In genomic region chr4:133390585-133390984, GRCm38 (mm10) we compare ENCODE assay signal across 12 mouse cellular contexts. TPM values are rescaled to one million over a fixed set of nuclear protein-coding genes. Genes with fewer than 3 reads are reported as not detected.
DNase-seq lines count a peak whose midpoint lies in the region; ATAC-seq and TF ChIP-seq lines count a peak whose summit lies in the region.
"Had no signal": no experiment of that assay in that cellular context is flagged by ENCODE, and none has a peak within 500 bp of the region (broad histone marks: within the 10 kb centered on the region; RNA-seq: fewer than 3 reads in every experiment).

No protein-coding gene starts in this region.

- DNase-seq in lung, embryonic 14.5 days, result no peak
- no peak for DNase-seq in lung, adult 18-20 months
- DNase-seq in midbrain, embryonic 10.5 days (ENCODE audit: low spot score), result no peak
- no peak for DNase-seq in forebrain, embryonic 14.5 days (ENCODE audit: low spot score)
- DNase-seq: adrenal gland, postnatal 25 days; cerebellum, adult 8-10 months; kidney, adult 18-20 months; midbrain, embryonic 14.5 days had no signal

- H3K9ac ChIP-seq in forebrain, embryonic 13.5 days, result no peak overlapping the region
- H3K9ac ChIP-seq in forebrain, embryonic 16.5 days (replicated peaks; ENCODE audit: low read depth, low read length), result no peak overlapping the region
- no peak overlapping the region for H3K9ac ChIP-seq in lung, embryonic 14.5 days
- no peak overlapping the region; the same call in 1 of the 2 replicates for H3K9ac ChIP-seq in intestine, embryonic 16.5 days (ENCODE audit: low read depth, low read length)
- no peak overlapping the region for H3K9ac ChIP-seq in forebrain, embryonic 14.5 days (ENCODE audit: low read length)

- no peak for ATAC-seq in forebrain, embryonic 13.5 days
- no peak for ATAC-seq in forebrain, embryonic 16.5 days
- ATAC-seq in lung, embryonic 14.5 days (ENCODE audit: insufficient read depth), result no peak
- ATAC-seq in intestine, embryonic 16.5 days, result no peak
- peak; percentile 77 for ATAC-seq in monocyte, adult 5-6 weeks (replicated peaks; ENCODE audit: insufficient number of reproducible peaks, low FRiP score, low TSS enrichment, poor library complexity, severe bottlenecking)
- no peak for ATAC-seq in forebrain, embryonic 14.5 days

- no peaks in the 10 kb centered on the region for H3K36me3 ChIP-seq in forebrain, embryonic 13.5 days (ENCODE audit: poor library complexity, severe bottlenecking)
- no peaks in the 10 kb centered on the region for H3K36me3 ChIP-seq in forebrain, embryonic 16.5 days (ENCODE audit: control insufficient read depth, insufficient read depth)
- 0 out of 2 replicates have a peak, but pooled peaks cover 3% of the 10 kb centered on the region for H3K36me3 ChIP-seq in lung, embryonic 14.5 days (ENCODE audit: insufficient read depth)
- no peaks in the 10 kb centered on the region for H3K36me3 ChIP-seq in intestine, embryonic 16.5 days (ENCODE audit: control insufficient read depth, insufficient read depth, low read length)
- H3K36me3 ChIP-seq in midbrain, embryonic 10.5 days, result no peaks in the 10 kb centered on the region
- no peaks in the 10 kb centered on the region for H3K36me3 ChIP-seq in forebrain, embryonic 14.5 days (ENCODE audit: control insufficient read depth, insufficient read depth, low read length)

- no peaks in the 10 kb centered on the region for H3K9me3 ChIP-seq in forebrain, embryonic 13.5 days (replicated peaks)
- H3K9me3 ChIP-seq in forebrain, embryonic 16.5 days (ENCODE audit: control insufficient read depth, low read length), result no peaks in the 10 kb centered on the region
- H3K9me3 ChIP-seq in lung, embryonic 14.5 days (ENCODE audit: low read depth, low read length), result no peaks in the 10 kb centered on the region
- H3K9me3 ChIP-seq in intestine, embryonic 16.5 days (ENCODE audit: control insufficient read depth, low read length), result no peaks in the 10 kb centered on the region
- no peaks in the 10 kb centered on the region for H3K9me3 ChIP-seq in midbrain, embryonic 10.5 days (replicated peaks)
- H3K9me3 ChIP-seq in forebrain, embryonic 14.5 days (replicated peaks; ENCODE audit: control insufficient read depth, low read length), result no peaks in the 10 kb centered on the region

- 95% methylated on average over 6 of the region's 6 CpGs for WGBS in forebrain, embryonic 13.5 days
- 94% methylated on average over 6 of the region's 6 CpGs for WGBS in forebrain, embryonic 16.5 days
- 81% methylated on average over 6 of the region's 6 CpGs for WGBS in lung, embryonic 14.5 days
- whole genome bisulfite sequencing in intestine, embryonic 16.5 days, result 87% methylated on average over 6 of the region's 6 CpGs
- 93% methylated on average over 6 of the region's 6 CpGs for WGBS in midbrain, embryonic 10.5 days
- 93% methylated on average over 6 of the region's 6 CpGs for WGBS in forebrain, embryonic 14.5 days

- no peaks in the 10 kb centered on the region for H3K27me3 ChIP-seq in forebrain, embryonic 13.5 days
- no peaks in the 10 kb centered on the region for H3K27me3 ChIP-seq in forebrain, embryonic 16.5 days (replicated peaks; ENCODE audit: control insufficient read depth, insufficient read depth, low read length)
- no peaks in the 10 kb centered on the region for H3K27me3 ChIP-seq in lung, embryonic 14.5 days (ENCODE audit: insufficient read depth, low read length)
- no peaks in the 10 kb centered on the region for H3K27me3 ChIP-seq in intestine, embryonic 16.5 days (replicated peaks; ENCODE audit: control insufficient read depth, insufficient read depth, low read length)
- no peaks in the 10 kb centered on the region for H3K27me3 ChIP-seq in midbrain, embryonic 10.5 days (ENCODE audit: low read depth, poor library complexity, severe bottlenecking)
- no peaks in the 10 kb centered on the region for H3K27me3 ChIP-seq in forebrain, embryonic 14.5 days (replicated peaks; ENCODE audit: control insufficient read depth, insufficient read depth, low read length)

- no peak for TF ChIP-seq CTCF in lung, embryonic 14.5 days (IDR thresholded peaks at IDR 0.05; ENCODE audit: low read depth)

- H3K4me3 ChIP-seq in forebrain, embryonic 13.5 days, result no peak overlapping the region
- no peak overlapping the region for H3K4me3 ChIP-seq in forebrain, embryonic 16.5 days (replicated peaks; ENCODE audit: low read length)
- H3K4me3 ChIP-seq in lung, embryonic 14.5 days (ENCODE audit: low read depth, low read length), result no peak overlapping the region
- H3K4me3 ChIP-seq in intestine, embryonic 16.5 days (ENCODE audit: low read length), result no peak overlapping the region
- no peak overlapping the region for H3K4me3 ChIP-seq in midbrain, embryonic 10.5 days
- H3K4me3 ChIP-seq in forebrain, embryonic 14.5 days (ENCODE audit: low read depth, low read length), result no peak overlapping the region

- peaks cover 14% of the 10 kb centered on the region for H3K4me1 ChIP-seq in forebrain, embryonic 13.5 days
- peaks cover 19% of the 10 kb centered on the region for H3K4me1 ChIP-seq in forebrain, embryonic 16.5 days (replicated peaks; ENCODE audit: control insufficient read depth, insufficient read depth, low read length)
- peaks cover 16% of the 10 kb centered on the region; the same call in 1 of the 2 replicates for H3K4me1 ChIP-seq in lung, embryonic 14.5 days (ENCODE audit: insufficient read depth)
- H3K4me1 ChIP-seq in intestine, embryonic 16.5 days (ENCODE audit: control insufficient read depth, insufficient read depth, low read length), result peaks cover 59% of the 10 kb centered on the region
- peaks cover 25% of the 10 kb centered on the region for H3K4me1 ChIP-seq in midbrain, embryonic 10.5 days
- 0 out of 2 replicates have a peak, but pooled peaks cover 3% of the 10 kb centered on the region for H3K4me1 ChIP-seq in forebrain, embryonic 14.5 days (ENCODE audit: control insufficient read depth, insufficient read depth, low read length)

- 0 out of 2 replicates have a peak overlapping the region, but pooled peaks have one; percentile 19 for H3K27ac ChIP-seq in forebrain, embryonic 13.5 days
- H3K27ac ChIP-seq in forebrain, embryonic 16.5 days (ENCODE audit: low read length), result no peak overlapping the region
- H3K27ac ChIP-seq in lung, embryonic 14.5 days (ENCODE audit: low read depth), result peak overlapping the region; percentile 67; the same call in 1 of the 2 replicates
- H3K27ac ChIP-seq in intestine, embryonic 16.5 days (ENCODE audit: low read length), result 0 out of 2 replicates have a peak overlapping the region, but pooled peaks have one; percentile 52
- H3K27ac ChIP-seq in midbrain, embryonic 10.5 days (replicated peaks), result no peak overlapping the region
- H3K27ac ChIP-seq in forebrain, embryonic 14.5 days (ENCODE audit: low read depth, low read length), result no peak overlapping the region

- no peak overlapping the region for H3K4me2 ChIP-seq in forebrain, embryonic 13.5 days
- H3K4me2 ChIP-seq in forebrain, embryonic 16.5 days (ENCODE audit: low read length), result no peak overlapping the region
- no peak overlapping the region for H3K4me2 ChIP-seq in lung, embryonic 14.5 days
- no peak overlapping the region for H3K4me2 ChIP-seq in intestine, embryonic 16.5 days (ENCODE audit: low read depth, low read length)
- no peak overlapping the region for H3K4me2 ChIP-seq in forebrain, embryonic 14.5 days (ENCODE audit: low read length)

RNA-seq across cellular contexts. Expression of gene Slc9a1, which starts 21.1 kb away (rescaled TPM):
- polyA plus RNA-seq in forebrain, embryonic 13.5 days (2015; fragmentation: Nextera tagmentation; extraction: Ambion mirVana), result 5.6 and 7.3 TPM in 2 replicates
- 8.1 and 10.7 TPM in 2 replicates for polyA plus RNA-seq in forebrain, embryonic 16.5 days (2015; fragmentation: Nextera tagmentation; extraction: Ambion mirVana)
- polyA plus RNA-seq in lung, embryonic 14.5 days (2014; fragmentation: Nextera tagmentation; extraction: Ambion mirVana), result 8.7 and 9.7 TPM in 2 replicates
- polyA plus RNA-seq in intestine, embryonic 16.5 days (2015; fragmentation: Nextera tagmentation; extraction: Ambion mirVana), result 9.1 and 9.2 TPM in 2 replicates
- 7.0 to 24.9 TPM (median 10.2 TPM) in 3 replicates for total RNA-seq in monocyte, adult 5-6 weeks (2017)
- 8.3 and 8.6 TPM in 2 replicates for polyA plus RNA-seq in midbrain, embryonic 10.5 days (2016; fragmentation: Nextera tagmentation; extraction: Ambion mirVana)
- 4.4 and 7.3 TPM in 2 replicates for polyA plus RNA-seq in forebrain, embryonic 14.5 days (2014; fragmentation: Nextera tagmentation; extraction: Ambion mirVana)

RNA-seq across cellular contexts. Expression of gene Wdtc1, which starts 37.3 kb away (rescaled TPM):
- polyA plus RNA-seq in forebrain, embryonic 13.5 days (2015; fragmentation: Nextera tagmentation; extraction: Ambion mirVana), result 14.0 and 16.9 TPM in 2 replicates
- 16.2 and 19.3 TPM in 2 replicates for polyA plus RNA-seq in forebrain, embryonic 16.5 days (2015; fragmentation: Nextera tagmentation; extraction: Ambion mirVana)
- polyA plus RNA-seq in lung, embryonic 14.5 days (2014; fragmentation: Nextera tagmentation; extraction: Ambion mirVana), result 13.8 and 15.3 TPM in 2 replicates
- polyA plus RNA-seq in intestine, embryonic 16.5 days (2015; fragmentation: Nextera tagmentation; extraction: Ambion mirVana), result 11.4 and 12.8 TPM in 2 replicates
- 10.9 to 11.7 TPM (median 11.3 TPM) in 3 replicates for total RNA-seq in monocyte, adult 5-6 weeks (2017)
- 19.2 and 20.0 TPM in 2 replicates for polyA plus RNA-seq in midbrain, embryonic 10.5 days (2016; fragmentation: Nextera tagmentation; extraction: Ambion mirVana)
- 17.5 and 18.9 TPM in 2 replicates for polyA plus RNA-seq in forebrain, embryonic 14.5 days (2014; fragmentation: Nextera tagmentation; extraction: Ambion mirVana)

Comparison
In these comparisons a context has a peak if more than half of its experiments do, and no peak if none do; other contexts are left out.
1. H3K27ac ChIP-seq: peak in forebrain, embryonic 13.5 days (single experiment), lung, embryonic 14.5 days (single experiment) and intestine, embryonic 16.5 days (single experiment); none in forebrain, embryonic 16.5 days (single experiment), midbrain, embryonic 10.5 days (single experiment) and forebrain, embryonic 14.5 days (single experiment).